Mouse (Mus musculus): Measurements from ENCODE around the gene Ryr1. TPM values are rescaled to one million over a fixed set of nuclear protein-coding genes. Genes with fewer than 3 reads are reported as not detected.

The Ryr1 gene
- polyA plus RNA-seq, 1 experiment from 2014 or later = 10.2 TPM

GRCm38 (mm10) chr7:28992997-28993396 lies 132.0 kb downstream of the Ryr1 start:
- H3K9ac ChIP-seq = no peak overlapping the region
- no peaks in the 10 kb centered on the region for H3K36me3 ChIP-seq (ENCODE audit: poor library complexity, severe bottlenecking)
- H3K9me3 ChIP-seq (replicated peaks) = no peaks in the 10 kb centered on the region
- ATAC-seq = no peak
- 92% methylated on average over 3 of the region's 3 CpGs for WGBS
- no peak overlapping the region for H3K27ac ChIP-seq
- no peaks in the 10 kb centered on the region for H3K4me1 ChIP-seq
- no peak overlapping the region for H3K4me3 ChIP-seq
- no peaks in the 10 kb centered on the region for H3K27me3 ChIP-seq
- no peak overlapping the region for H3K4me2 ChIP-seq

- no peak overlapping the region for H3K4me2 ChIP-seq
- no peaks in the 10 kb centered on the region for H3K27me3 ChIP-seq
- no peak overlapping the region for H3K27ac ChIP-seq
- H3K36me3 ChIP-seq (ENCODE audit: poor library complexity, severe bottlenecking) = no peaks in the 10 kb centered on the region
- no peaks in the 10 kb centered on the region for H3K4me1 ChIP-seq
- 70% methylated on average over 5 of the region's 5 CpGs for WGBS
- no peak for ATAC-seq
- no peak overlapping the region for H3K4me3 ChIP-seq
- H3K9me3 ChIP-seq (replicated peaks) = no peaks in the 10 kb centered on the region
- H3K9ac ChIP-seq = no peak overlapping the region
Measured at GRCm38 (mm10) chr7:28991616-28992015, 133.4 kb downstream of the Ryr1 start.

- no peak overlapping the region for H3K4me2 ChIP-seq
- H3K4me1 ChIP-seq = no peaks in the 10 kb centered on the region
- WGBS = 59% methylated on average over 13 of the region's 14 CpGs
- H3K4me3 ChIP-seq = no peak overlapping the region
- H3K27me3 ChIP-seq = no peaks in the 10 kb centered on the region
- H3K36me3 ChIP-seq (ENCODE audit: poor library complexity, severe bottlenecking) = no peaks in the 10 kb centered on the region
- H3K9ac ChIP-seq = no peak overlapping the region
- no peak overlapping the region for H3K27ac ChIP-seq
- no peaks in the 10 kb centered on the region for H3K9me3 ChIP-seq (replicated peaks)
- no peak for ATAC-seq
Measured at GRCm38 (mm10) chr7:28990766-28991273, 134.2 kb downstream of the Ryr1 start.

GRCm38 (mm10) chr7:28985207-28985606 lies 139.8 kb downstream of the Ryr1 start:
- H3K4me3 ChIP-seq = no peak overlapping the region
- WGBS = 87% methylated on average over 7 of the region's 7 CpGs
- no peak for ATAC-seq
- no peak overlapping the region for H3K9ac ChIP-seq
- H3K27ac ChIP-seq = no peak overlapping the region
- H3K9me3 ChIP-seq (replicated peaks) = no peaks in the 10 kb centered on the region
- H3K27me3 ChIP-seq = no peaks in the 10 kb centered on the region
- H3K4me2 ChIP-seq = no peak overlapping the region
- no peaks in the 10 kb centered on the region for H3K36me3 ChIP-seq (ENCODE audit: poor library complexity, severe bottlenecking)
- H3K4me1 ChIP-seq = peaks cover 22% of the 10 kb centered on the region

- Histone ChIP-seq H3K9ac (no peak overlapping the region), H3K27me3 (no peaks in the 10 kb centered on the region), H3K36me3 (ENCODE audit: poor library complexity, severe bottlenecking) (peaks cover under 1% of the 10 kb centered on the region), H3K4me1 (peaks cover 22% of the 10 kb centered on the region), H3K27ac (no peak overlapping the region), H3K4me2 (no peak overlapping the region), H3K9me3 (replicated peaks) (no peaks in the 10 kb centered on the region), H3K4me3 (no peak overlapping the region)
- no peak for ATAC-seq
- 94% methylated on average over 1 of the region's 1 CpGs for WGBS
Measured at GRCm38 (mm10) chr7:28984452-28984851, 140.5 kb downstream of the Ryr1 start.

- H3K4me1 ChIP-seq = peaks cover 22% of the 10 kb centered on the region
- no peak overlapping the region; the same call in 1 of the 2 replicates for H3K9ac ChIP-seq
- peaks cover 7% of the 10 kb centered on the region for H3K36me3 ChIP-seq (ENCODE audit: poor library complexity, severe bottlenecking)
- no peak overlapping the region for H3K27ac ChIP-seq
- 68% methylated on average over 4 of the region's 4 CpGs for WGBS
- no peak for ATAC-seq
- H3K27me3 ChIP-seq = no peaks in the 10 kb centered on the region
- H3K9me3 ChIP-seq (replicated peaks) = no peaks in the 10 kb centered on the region
- H3K4me3 ChIP-seq = no peak overlapping the region
- H3K4me2 ChIP-seq = no peak overlapping the region
Measured at GRCm38 (mm10) chr7:28983849-28984248, 141.1 kb downstream of the Ryr1 start.

- Histone ChIP-seq H3K27ac (no peak overlapping the region), H3K27me3 (no peaks in the 10 kb centered on the region), H3K9me3 (replicated peaks) (no peaks in the 10 kb centered on the region), H3K4me1 (peaks cover 22% of the 10 kb centered on the region), H3K9ac (no peak overlapping the region), H3K4me2 (peak overlapping the region; percentile 83; the same call in 1 of the 2 replicates), H3K4me3 (no peak overlapping the region), H3K36me3 (ENCODE audit: poor library complexity, severe bottlenecking) (peaks cover 14% of the 10 kb centered on the region)
- 74% methylated on average over 10 of the region's 11 CpGs for WGBS
- no peak for ATAC-seq
Measured at GRCm38 (mm10) chr7:28983141-28983564, 141.8 kb downstream of the Ryr1 start.

GRCm38 (mm10) chr7:28982274-28983013 lies 142.5 kb downstream of the Ryr1 start:
- peak; percentile 64 for ATAC-seq
- 17% methylated on average over 19 of the region's 19 CpGs for WGBS
- peak overlapping the region; percentile 83 for H3K4me2 ChIP-seq
- peaks cover 21% of the 10 kb centered on the region for H3K36me3 ChIP-seq (ENCODE audit: poor library complexity, severe bottlenecking)
- peak overlapping the region; percentile 51 for H3K27ac ChIP-seq
- peaks cover 22% of the 10 kb centered on the region for H3K4me1 ChIP-seq
- no peaks in the 10 kb centered on the region for H3K9me3 ChIP-seq (replicated peaks)
- H3K4me3 ChIP-seq = peak overlapping the region; percentile 78
- H3K27me3 ChIP-seq = no peaks in the 10 kb centered on the region
- peak overlapping the region; percentile 66 for H3K9ac ChIP-seq

- Histone ChIP-seq H3K9ac (peak within 1 kb of the TSS; percentile 82), H3K27ac (peak within 1 kb of the TSS; percentile 51), H3K4me3 (peak within 1 kb of the TSS; percentile 78), H3K36me3 (ENCODE audit: poor library complexity, severe bottlenecking) (peaks cover 28% of the 10 kb centered on the region), H3K9me3 (replicated peaks) (no peaks in the 10 kb centered on the region), H3K4me1 (peaks cover 22% of the 10 kb centered on the region), H3K27me3 (no peaks in the 10 kb centered on the region), H3K4me2 (peak within 1 kb of the TSS; percentile 84)
- peak; percentile 97 for ATAC-seq
- WGBS = under 1% methylated on average over 36 of the region's 36 CpGs
Measured at GRCm38 (mm10) chr7:28981651-28982273, 143.2 kb downstream of the Ryr1 start, which contains the start of the genes Eif3k and Map4k1. TSS of gene Eif3k (minus strand) at chr7:28981864. TSS of gene Map4k1 (plus strand) at chr7:28982050.

- peaks cover 62% of the 10 kb centered on the region for H3K36me3 ChIP-seq (ENCODE audit: poor library complexity, severe bottlenecking)
- ATAC-seq = no peak
Measured at GRCm38 (mm10) chr7:28977556-28977955, 147.4 kb downstream of the Ryr1 start.

GRCm38 (mm10) chr7:28973025-28973424 lies 152.0 kb downstream of the Ryr1 start:
- Histone ChIP-seq H3K9ac (no peak overlapping the region), H3K4me1 (no peaks in the 10 kb centered on the region), H3K4me2 (no peak overlapping the region), H3K4me3 (no peak overlapping the region), H3K27me3 (no peaks in the 10 kb centered on the region), H3K36me3 (ENCODE audit: poor library complexity, severe bottlenecking) (peaks cover 82% of the 10 kb centered on the region), H3K9me3 (replicated peaks) (no peaks in the 10 kb centered on the region), H3K27ac (no peak overlapping the region)
- ATAC-seq = no peak
- WGBS = 81% methylated on average over 8 of the region's 8 CpGs

More at GRCm38 (mm10) chr7:28977556-28977955, 147.4 kb downstream of the Ryr1 start:
- Histone ChIP-seq H3K9ac (no peak overlapping the region), H3K4me1 (peaks cover 17% of the 10 kb centered on the region), H3K27ac (no peak overlapping the region), H3K4me2 (no peak overlapping the region), H3K4me3 (no peak overlapping the region), H3K27me3 (no peaks in the 10 kb centered on the region), H3K9me3 (replicated peaks) (no peaks in the 10 kb centered on the region)
- WGBS = 94% methylated on average over 9 of the region's 9 CpGs

GRCm38 (mm10) chr7:28972542-28972985 lies 152.4 kb downstream of the Ryr1 start:
- no peaks in the 10 kb centered on the region for H3K4me1 ChIP-seq
- H3K27me3 ChIP-seq = no peaks in the 10 kb centered on the region
- peak; percentile 50; the same call in 1 of the 2 replicates for ATAC-seq
- WGBS = 67% methylated on average over 8 of the region's 8 CpGs
- no peak overlapping the region for H3K4me3 ChIP-seq
- no peak overlapping the region for H3K27ac ChIP-seq
- H3K36me3 ChIP-seq (ENCODE audit: poor library complexity, severe bottlenecking) = peaks cover 78% of the 10 kb centered on the region
- no peaks in the 10 kb centered on the region for H3K9me3 ChIP-seq (replicated peaks)
- H3K9ac ChIP-seq = no peak overlapping the region
- H3K4me2 ChIP-seq = no peak overlapping the region
